Mouse (Mus musculus) MN1 (cell line): Measurements from ENCODE around the gene Tmem259.

ENCODE experiments used
- DNase-seq: peaks from one replicate; pipeline ENCODE4 v3.0.0-alpha.2; 2016; ENCODE audit warnings: low spot score

The Tmem259 gene

GRCm38 (mm10) chr10:79987771-79988505, 3.8 kb upstream of the Tmem259 start:
- DNase-seq: no peak

DNA sequence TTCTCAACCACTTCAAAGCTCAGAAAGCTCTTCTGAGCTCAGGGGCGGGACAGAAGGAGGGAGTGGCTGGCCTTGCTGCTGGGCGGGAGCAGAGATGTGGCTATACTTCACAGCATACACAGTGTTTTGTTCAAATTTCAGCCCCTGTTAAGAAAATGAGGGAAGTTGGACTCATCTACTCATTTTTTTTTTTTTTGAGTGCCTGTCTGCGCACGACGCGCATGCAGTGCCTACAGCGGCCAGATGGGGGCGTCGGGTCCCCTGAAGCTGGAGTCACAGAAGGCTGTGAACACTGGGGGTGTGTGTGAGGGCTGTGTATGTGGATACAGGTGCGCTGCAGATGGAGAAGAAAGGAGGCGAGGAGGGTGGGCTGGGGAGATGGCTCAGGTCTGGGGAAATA, 2.8 kb upstream of the Tmem259 start:
- peak; percentile 93 for DNase-seq

GRCm38 (mm10) chr10:79986232-79986878, 2.2 kb upstream of the Tmem259 start:
- peak; percentile 63 for DNase-seq

GRCm38 (mm10) chr10:79985334-79986231, 1.5 kb upstream of the Tmem259 start:
- DNase-seq: peak; percentile 87

DNA sequence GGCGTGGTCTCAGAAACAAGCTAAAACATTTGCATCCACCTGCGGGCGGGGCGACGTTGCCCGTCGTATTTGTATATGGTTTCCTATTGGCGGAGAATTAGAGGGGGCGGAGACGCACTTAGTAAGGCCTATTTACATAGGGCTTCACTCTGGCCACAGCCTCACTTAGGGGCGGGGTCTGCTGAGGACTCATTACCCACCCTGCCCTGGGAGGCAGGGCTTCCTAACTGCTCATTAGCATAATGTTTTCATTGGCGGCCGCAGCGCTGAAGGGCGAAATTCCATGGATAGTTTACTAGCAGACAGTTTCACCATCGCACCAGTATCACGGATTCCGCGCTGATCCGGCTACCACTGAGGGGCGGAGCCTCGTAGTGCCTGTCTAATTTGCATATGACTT, 741 bp upstream of the Tmem259 start:
- peak; percentile 100 for DNase-seq

DNA sequence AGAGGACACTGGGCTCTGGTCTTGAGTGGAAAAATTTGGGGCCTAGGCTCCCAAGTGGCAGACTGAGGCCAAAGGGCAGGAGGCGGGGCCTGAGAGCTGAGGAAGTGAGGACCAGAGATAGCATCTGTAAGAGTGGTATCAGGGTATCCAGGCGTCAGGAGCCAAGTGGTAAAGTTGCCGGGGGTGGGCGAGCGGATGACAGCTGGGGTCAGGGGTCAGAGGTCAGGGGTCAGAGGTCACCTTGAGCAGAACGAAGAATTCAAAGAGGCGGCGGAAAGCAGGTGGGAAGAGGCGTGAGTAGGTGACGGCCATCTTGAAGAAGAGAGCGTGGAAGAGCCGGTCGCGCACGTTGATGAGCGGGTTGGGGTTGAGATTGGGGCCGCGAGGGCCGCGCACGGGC, 460 bp downstream of the Tmem259 start:
- DNase-seq: peak; percentile 75

GRCm38 (mm10) chr10:79983205-79983604, 925 bp downstream of the Tmem259 start:
- DNase-seq: peak; percentile 59

GRCm38 (mm10) chr10:79979401-79980155, 4.6 kb downstream of the Tmem259 start:
- DNase-seq: no peak

- no peak for DNase-seq
Observed at GRCm38 (mm10) chr10:79978061-79978460, 6.1 kb downstream of the Tmem259 start.

DNA sequence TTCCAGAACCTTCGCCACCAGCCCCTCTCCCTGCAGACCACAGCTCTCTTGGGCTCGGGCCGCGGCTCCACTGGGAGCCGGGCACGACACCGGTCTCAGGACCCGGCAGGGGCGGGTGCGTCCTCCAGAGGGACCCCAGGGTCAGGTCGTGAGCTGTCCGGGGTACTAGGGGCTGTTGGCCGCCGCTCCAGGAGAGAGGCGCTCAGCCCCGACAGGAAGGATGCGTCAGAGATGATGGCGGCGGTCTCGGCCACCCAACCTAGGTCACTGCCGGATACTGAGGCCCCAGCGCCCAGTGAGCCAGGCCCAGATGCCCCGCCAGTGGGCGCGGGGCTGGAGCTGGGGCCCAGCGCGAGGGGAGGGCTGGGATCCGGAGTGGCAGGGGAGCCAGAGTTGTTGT, 6.8 kb downstream of the Tmem259 start:
- no peak for DNase-seq

DNA sequence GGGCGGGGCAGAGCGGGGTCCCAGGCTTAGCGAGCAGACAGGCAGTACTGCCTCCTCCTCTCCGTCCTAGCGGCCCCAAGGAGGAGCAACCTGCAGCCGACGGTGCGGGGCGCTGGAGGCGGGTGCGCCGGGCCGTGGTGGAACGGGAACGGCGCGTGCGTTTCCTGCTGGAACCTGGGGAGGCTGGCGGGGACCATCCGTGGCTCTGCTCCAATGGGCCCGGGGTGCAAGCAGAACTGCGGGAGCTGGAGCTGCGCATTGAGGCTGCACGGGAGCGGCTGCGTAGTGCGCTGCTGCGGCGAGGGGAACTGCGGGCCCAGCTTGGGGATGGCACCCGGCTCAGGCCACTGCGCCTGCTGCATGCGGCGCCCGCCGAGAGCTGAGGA, 7.4 kb downstream of the Tmem259 start:
- no peak for DNase-seq

DNA sequence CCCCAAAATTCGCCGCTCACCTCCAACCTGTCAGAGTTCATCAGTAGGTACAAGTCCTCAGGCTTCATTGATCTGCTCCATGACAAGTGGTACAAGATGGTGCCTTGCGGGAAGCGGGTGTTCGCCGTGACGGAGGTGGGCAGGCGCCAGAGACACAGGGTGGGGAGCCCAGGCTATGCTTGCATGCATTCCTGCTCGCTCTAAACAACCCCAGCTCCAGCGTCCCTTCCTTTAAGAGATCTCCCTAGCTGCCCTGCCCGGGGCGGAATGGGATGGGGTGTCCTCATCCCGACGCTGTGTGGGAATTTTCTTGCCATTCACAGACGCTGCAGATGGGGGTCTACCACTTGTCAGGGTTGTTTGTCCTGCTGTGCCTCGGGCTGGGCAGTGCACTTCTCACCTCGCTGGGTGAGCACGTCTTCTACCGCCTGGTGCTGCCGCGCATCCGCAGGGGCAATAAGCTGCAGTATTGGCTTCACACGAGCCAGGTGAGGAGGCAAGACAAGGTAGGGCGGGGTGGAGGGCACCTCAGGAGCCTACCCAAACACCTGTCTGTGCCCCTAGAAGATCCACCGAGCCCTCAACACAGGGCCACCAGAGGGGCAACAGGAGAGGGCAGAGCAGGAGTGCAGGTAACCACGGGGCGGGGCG, 7.9 kb downstream of the Tmem259 start:
- DNase-seq: no peak

GRCm38 (mm10) chr10:79974668-79975067, 9.5 kb downstream of the Tmem259 start:
- DNase-seq: no peak

- no peak for DNase-seq
Observed at GRCm38 (mm10) chr10:79974087-79974486, 10.0 kb downstream of the Tmem259 start.

DNA sequence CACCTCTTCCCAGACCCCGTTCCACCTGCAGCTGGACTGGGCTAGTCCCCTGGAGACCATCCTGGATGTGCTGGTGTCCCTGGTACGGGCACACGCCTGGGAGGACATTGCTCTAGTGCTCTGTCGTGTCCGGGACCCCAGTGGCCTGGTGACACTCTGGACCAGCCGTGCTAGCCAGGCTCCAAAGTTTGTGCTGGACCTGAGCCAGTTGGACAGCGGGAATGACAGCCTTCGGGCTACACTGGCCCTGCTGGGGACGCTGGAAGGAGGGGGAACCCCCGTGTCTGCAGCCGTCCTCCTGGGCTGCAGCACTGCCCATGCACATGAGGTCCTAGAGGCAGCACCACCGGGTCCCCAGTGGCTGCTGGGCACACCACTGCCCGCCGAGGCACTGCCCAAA, 11.3 kb downstream of the Tmem259 start:
- no peak for DNase-seq

DNA sequence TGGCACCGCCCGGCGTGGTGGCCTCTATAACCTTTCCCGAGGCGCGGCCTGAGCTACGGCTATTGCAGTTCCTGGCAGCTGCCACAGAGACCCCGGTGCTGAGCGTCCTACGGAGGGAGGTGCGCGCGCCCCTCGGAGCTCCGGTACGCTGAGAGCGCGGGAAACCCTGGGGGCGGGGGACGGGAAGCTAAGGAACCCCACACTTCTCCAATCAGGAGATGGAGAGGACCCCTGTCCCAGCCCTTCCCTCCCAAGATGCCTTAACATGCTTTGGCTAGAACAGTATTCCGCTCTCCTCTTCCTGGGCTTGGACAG, 13.0 kb downstream of the Tmem259 start:
- DNase-seq: no peak

- no peak for DNase-seq
Observed at GRCm38 (mm10) chr10:79970415-79971182, 13.5 kb downstream of the Tmem259 start, which contains the start of gene Grin3b. Gene Grin3b (plus strand): TSS chr10:79970715.

GRCm38 (mm10) chr10:79969124-79969568, 15.0 kb downstream of the Tmem259 start:
- peak; percentile 54 for DNase-seq

DNA sequence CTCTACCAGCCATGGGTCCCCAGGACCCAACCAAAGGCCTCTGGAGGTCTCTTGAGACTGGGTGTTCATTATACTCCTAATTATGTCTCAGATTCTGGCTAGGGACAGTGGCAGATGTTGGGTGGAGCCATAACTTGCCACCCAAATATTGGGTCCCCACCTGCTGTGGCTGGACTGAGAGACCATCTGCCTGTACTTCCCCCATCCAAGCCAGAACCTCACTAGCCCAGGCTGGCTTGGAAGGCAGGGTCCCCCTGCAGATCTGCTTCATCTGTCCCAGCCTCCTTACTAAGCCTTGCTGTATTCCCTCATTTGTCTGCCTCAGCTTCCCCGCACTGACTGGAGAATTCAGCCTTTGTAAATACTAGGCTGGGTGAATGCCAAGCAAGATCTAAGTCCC, 15.9 kb downstream of the Tmem259 start:
- no peak for DNase-seq

GRCm38 (mm10) chr10:79966886-79967400, 17.2 kb downstream of the Tmem259 start:
- peak; percentile 80 for DNase-seq
